Mouse (Mus musculus) ES-E14 (cell line): Measurements from ENCODE around the gene Rpl26. TPM values are rescaled to one million over a fixed set of nuclear protein-coding genes. Genes with fewer than 3 reads are reported as not detected.

Experiments
- DNase-seq: peaks from one replicate; pipeline ENCODE4 v3.0.0-alpha.2; 2013; ENCODE audit warnings: low read depth, low spot score
- H3K27ac ChIP-seq: 2 replicates; pipeline ENCODE4 v1.5.1; 2012; ENCODE audit warnings: low read depth, mild to moderate bottlenecking, low read length, moderate library complexity, mixed read lengths; ENCODE audit not compliant: poor library complexity, insufficient read depth, severe bottlenecking
- H3K36me3 ChIP-seq: 2 replicates; pipeline ENCODE4 v1.6.1; 2012; ENCODE audit warnings: mild to moderate bottlenecking, low read length, moderate library complexity, mixed read lengths; ENCODE audit not compliant: control insufficient read depth, poor library complexity, insufficient read depth, severe bottlenecking
- H3K4me1 ChIP-seq, 2 experiments: fragments of 150-350 bp in 1 of 2; sonication (generic) in 1 of 2; 2 replicates each; pipeline ENCODE4 v1.6.1; 2012; ENCODE audit warnings: low read length in 2 of 2, mild to moderate bottlenecking in 1 of 2, mixed read lengths in 1 of 2; ENCODE audit not compliant: control insufficient read depth in 2 of 2, insufficient read depth in 2 of 2, poor library complexity in 1 of 2
- H3K4me3 ChIP-seq, 2 experiments: fragments of 150-350 bp in 1 of 2; sonication (generic) in 1 of 2; 2 replicates each; pipeline ENCODE4 v1.5.1; 2012; ENCODE audit warnings: low read length in 2 of 2, low read depth in 1 of 2, mild to moderate bottlenecking in 1 of 2, mixed read lengths in 1 of 2; ENCODE audit not compliant: insufficient read depth in 1 of 2, poor library complexity in 1 of 2, severe bottlenecking in 1 of 2
- H3K9ac ChIP-seq: 2 replicates; pipeline ENCODE4 v1.6.1; 2012; ENCODE audit warnings: low read depth, mild to moderate bottlenecking, low read length, mixed read lengths; ENCODE audit not compliant: poor library complexity, insufficient read depth, severe bottlenecking
- H3K9me3 ChIP-seq: fragments of 150-350 bp; sonication (generic); 2 replicates; pipeline ENCODE4 v1.6.1; 2012; ENCODE audit warnings: low read depth, mild to moderate bottlenecking, low read length; ENCODE audit not compliant: control insufficient read depth, insufficient read depth
- CHD2 ChIP-seq: IDR thresholded peaks from 2 replicates; pipeline ENCODE4 v1.6.1; 2014; ENCODE audit warnings: mild to moderate bottlenecking, low read depth, low read length, inconsistent platforms
- HCFC1 ChIP-seq: IDR thresholded peaks from 2 replicates; pipeline ENCODE4 v1.6.1; 2012; ENCODE audit warnings: low read length, inconsistent platforms, borderline replicate concordance; ENCODE audit not compliant: insufficient read depth
- MAFK ChIP-seq: IDR thresholded peaks from 2 replicates; pipeline ENCODE4 v1.6.1; 2014; ENCODE audit warnings: mild to moderate bottlenecking, low read depth, low read length, inconsistent platforms; ENCODE audit not compliant: insufficient read depth
- ZC3H11A ChIP-seq: IDR thresholded peaks from 2 replicates; pipeline ENCODE4 v1.6.1; 2012; ENCODE audit warnings: low read depth, mild to moderate bottlenecking, inconsistent platforms, low read length, borderline replicate concordance
- ZNF384 ChIP-seq: IDR thresholded peaks from 2 replicates; pipeline ENCODE4 v1.6.1; 2012; ENCODE audit warnings: low read depth, low read length, inconsistent platforms
- in situ Hi-C, 2 experiments: fragments of 600-800 bp; cut with MboI; formaldehyde crosslinking; loops; one replicate each; pipeline ENCODE4 v1.15.1; 2025; ENCODE audit warnings: low sequenced_read_pairs in 2 of 2, inconsistent platforms in 1 of 2; ENCODE audit not compliant: unreplicated experiment in 2 of 2
- total RNA-seq: library from RNA; depleted of rRNA; stranded (reverse); fragments of 300-350 nt; gene quantifications from 2 replicates; pipeline ENCODE4 v1.2.3, GENCODE M21; 2012

Rpl26 gene
- total RNA-seq, 1 experiment = 2,753 TPM

DNA sequence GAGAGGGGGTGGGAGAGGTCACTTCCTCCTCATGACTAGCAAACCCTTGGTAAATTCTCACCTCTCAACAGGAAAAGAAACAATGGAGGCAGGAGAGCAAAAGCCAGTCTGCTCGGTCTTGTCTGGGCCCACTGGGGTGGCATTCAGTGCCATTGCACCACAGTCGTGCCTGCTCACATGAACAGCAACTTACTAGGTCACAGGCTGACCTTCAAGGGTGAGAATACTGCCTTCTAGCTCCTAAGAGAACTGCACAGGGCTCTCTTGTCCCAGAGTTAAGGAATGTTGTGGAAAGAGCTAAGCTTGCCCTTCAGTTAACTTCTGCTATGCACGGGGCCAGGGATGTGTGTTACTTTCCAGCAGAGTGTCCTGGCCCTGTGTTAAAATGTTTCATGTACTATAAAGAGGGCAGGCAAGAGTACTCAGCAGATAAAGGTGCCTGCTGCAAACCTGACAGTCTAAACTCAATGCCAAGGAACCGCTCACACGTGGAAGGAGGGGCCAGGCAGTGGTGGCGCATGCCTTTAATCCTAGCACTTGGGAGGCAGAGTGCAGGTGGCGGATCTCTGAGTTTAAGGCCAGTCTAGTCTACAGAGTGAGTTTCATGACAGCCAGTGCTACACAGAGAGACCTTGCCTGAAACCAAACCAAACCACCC lies 7.6 kb downstream of the Rpl26 start:
- no peak overlapping the region for H3K27ac ChIP-seq

GRCm38 (mm10) chr11:68911531-68912177 lies 10.3 kb downstream of the Rpl26 start:
- Histone ChIP-seq H3K9me3 (no peaks in the 10 kb centered on the region), H3K27ac (no peak overlapping the region), H3K36me3 (no peaks in the 10 kb centered on the region), H3K4me1 (no peaks in the 10 kb centered on the region; a peak in 1 of 4 replicates), H3K4me3 (no peak overlapping the region), H3K9ac (no peak overlapping the region)
- TF ChIP-seq MAFK = no peak
- no peak for TF ChIP-seq ZC3H11A
- no peak for TF ChIP-seq CHD2
- TF ChIP-seq ZNF384 = no peak
- no peak for TF ChIP-seq HCFC1
- no peak for DNase-seq
- in situ Hi-C loops = no loop called here

More for the DNA sequence above, 7.6 kb downstream of the Rpl26 start:
- Histone ChIP-seq H3K4me3 (no peak overlapping the region), H3K36me3 (peaks cover 17% of the 10 kb centered on the region), H3K4me1 (no peaks in the 10 kb centered on the region; a peak in 1 of 4 replicates), H3K9me3 (no peaks in the 10 kb centered on the region), H3K9ac (no peak overlapping the region)
- in situ Hi-C loops = loop anchor here in 1 of 2 experiments (5.0 kb wide), 1 partner anchor 78 kb away; no protein-coding TSS in a partner anchor
- no peak for DNase-seq
- TF ChIP-seq HCFC1 (no peak), CHD2 (no peak), MAFK (no peak), ZC3H11A (no peak), ZNF384 (no peak)

DNA sequence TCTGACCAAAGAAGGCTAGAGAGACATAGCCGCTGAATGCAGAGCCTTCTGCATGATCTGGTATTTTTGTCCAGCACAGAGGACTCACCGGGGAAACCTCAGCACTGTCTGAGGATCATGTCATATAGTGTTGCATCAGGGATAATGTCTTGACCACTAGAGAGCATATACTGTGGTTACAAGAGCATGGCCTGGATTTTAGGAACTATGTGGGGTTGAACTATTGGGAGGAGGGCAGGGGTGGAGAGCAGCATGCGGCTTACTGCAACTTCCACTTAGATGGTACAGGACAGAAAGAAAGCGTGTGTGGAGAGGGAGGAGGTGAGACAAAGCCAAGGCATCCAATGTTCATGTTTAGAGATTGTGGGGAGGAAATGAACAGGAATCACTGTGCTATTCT lies 13.2 kb downstream of the Rpl26 start:
- Histone ChIP-seq H3K4me1 (no peaks in the 10 kb centered on the region), H3K36me3 (no peaks in the 10 kb centered on the region), H3K9ac (no peak overlapping the region), H3K27ac (no peak overlapping the region), H3K9me3 (no peaks in the 10 kb centered on the region), H3K4me3 (no peak overlapping the region)
- DNase-seq = no peak
- in situ Hi-C loops = no loop called here
- TF ChIP-seq ZC3H11A (no peak), ZNF384 (no peak), CHD2 (no peak)

- Histone ChIP-seq H3K4me3 (no peak overlapping the region), H3K36me3 (no peaks in the 10 kb centered on the region), H3K4me1 (peaks cover 0 to 3% of the 10 kb centered on the region in 2 experiments; a peak in 1 of 4 replicates), H3K27ac (no peak overlapping the region), H3K9ac (no peak overlapping the region), H3K9me3 (no peaks in the 10 kb centered on the region)
- TF ChIP-seq HCFC1 = no peak
- TF ChIP-seq ZC3H11A = no peak
- TF ChIP-seq CHD2 = no peak
- no peak for TF ChIP-seq MAFK
- TF ChIP-seq ZNF384 = no peak
- no peak for DNase-seq
- in situ Hi-C loops = no loop called here
Observed at GRCm38 (mm10) chr11:68923191-68923590, 21.8 kb downstream of the Rpl26 start.

DNA sequence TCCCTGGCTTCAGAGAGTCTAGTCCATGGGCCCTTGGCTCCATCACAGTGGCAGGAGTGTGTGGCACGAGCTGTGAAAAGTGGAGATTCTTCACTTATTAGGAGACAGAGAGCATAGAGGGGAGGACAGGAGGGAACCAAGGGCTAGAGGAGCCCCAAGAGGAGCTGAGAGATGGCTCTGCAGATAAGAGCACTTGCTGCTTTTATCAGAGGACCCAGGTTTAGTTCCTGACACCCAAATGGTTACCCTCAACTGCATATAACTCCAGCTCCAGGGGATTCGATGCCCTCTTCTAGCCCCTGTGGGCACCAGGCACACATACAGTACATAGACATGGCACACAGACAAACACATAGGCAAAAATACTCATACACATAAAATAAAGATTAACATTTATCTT lies 23.4 kb downstream of the Rpl26 start:
- no peak for DNase-seq
- Histone ChIP-seq H3K27ac (no peak overlapping the region), H3K36me3 (no peaks in the 10 kb centered on the region), H3K4me1 (peaks cover 0 to 3% of the 10 kb centered on the region in 2 experiments; a peak in 1 of 4 replicates), H3K9me3 (no peaks in the 10 kb centered on the region), H3K9ac (no peak overlapping the region), H3K4me3 (no peak overlapping the region)
- TF ChIP-seq ZNF384 (no peak), CHD2 (no peak), MAFK (no peak), HCFC1 (no peak), ZC3H11A (no peak)
- in situ Hi-C loops = no loop called here
